Mouse (Mus musculus) thymus, postnatal 0 days (tissue): ENCODE measurements around the gene Pctp. TPM values are rescaled to one million over a fixed set of nuclear protein-coding genes. Genes with fewer than 3 reads are reported as not detected.

Experiments used
- DNase-seq: peaks from one replicate; pipeline ENCODE4 v3.0.0-alpha.2; 2015; ENCODE audit warnings: low spot score
- polyA plus RNA-seq: library from polyadenylated mRNA; unstranded; fragments of >200 nt; fragmentation: Nextera tagmentation; extraction: Ambion mirVana; gene quantifications from 2 replicates; pipeline ENCODE4 v1.2.1, GENCODE M21; 2015

Gene Pctp
- 5.0 and 5.1 TPM in 2 replicates for polyA plus RNA-seq

GRCm38 (mm10) chr11:90002231-90002986 is at the start of gene Pctp:
Pctp (minus strand) TSS chr11:90002894.
- DNase-seq = peak; percentile 72

- no peak for DNase-seq
Measured at GRCm38 (mm10) chr11:90050016-90050415, 47.3 kb upstream of the Pctp start.

DNA sequence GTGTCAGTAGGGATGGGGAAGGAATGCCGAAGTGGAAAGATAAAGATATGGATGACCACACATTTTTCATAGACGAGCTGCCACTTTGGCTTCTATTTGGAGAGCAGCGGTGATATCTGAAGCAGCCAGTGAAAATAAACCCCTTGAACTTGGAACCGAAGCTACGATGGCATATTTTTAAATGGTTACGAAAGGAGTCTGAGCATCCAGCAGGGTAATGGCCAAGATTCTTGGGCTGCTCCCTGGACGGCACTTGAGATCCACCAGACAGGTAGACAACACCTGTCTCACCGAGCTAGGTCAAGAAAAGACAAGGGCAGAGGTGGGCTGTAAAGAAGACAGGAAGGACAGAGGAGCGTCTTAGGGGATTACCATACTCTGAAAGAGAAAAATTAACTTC is 44.6 kb upstream of the Pctp start:
- no peak for DNase-seq

DNA sequence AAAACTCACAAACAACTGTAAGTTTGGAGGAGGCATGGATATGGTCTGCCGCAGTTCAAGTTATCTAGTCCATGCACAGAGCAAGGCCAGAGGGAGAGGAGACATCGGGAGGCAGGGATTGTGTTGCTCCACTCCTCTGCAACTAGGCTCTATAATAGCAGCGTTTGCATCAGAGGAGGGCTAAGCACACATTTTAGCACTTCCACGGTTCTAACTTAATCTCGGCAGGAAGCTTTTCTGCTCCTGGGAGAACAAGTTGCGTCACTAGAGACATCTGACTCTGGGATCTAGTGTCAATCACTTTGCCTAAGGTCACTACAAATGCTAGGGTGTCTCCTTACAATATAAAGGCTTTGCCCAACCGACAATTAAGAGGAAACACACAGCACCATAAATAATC is 43.5 kb upstream of the Pctp start:
- DNase-seq = no peak

GRCm38 (mm10) chr11:90044459-90044858 is 41.8 kb upstream of the Pctp start:
- no peak for DNase-seq

DNA sequence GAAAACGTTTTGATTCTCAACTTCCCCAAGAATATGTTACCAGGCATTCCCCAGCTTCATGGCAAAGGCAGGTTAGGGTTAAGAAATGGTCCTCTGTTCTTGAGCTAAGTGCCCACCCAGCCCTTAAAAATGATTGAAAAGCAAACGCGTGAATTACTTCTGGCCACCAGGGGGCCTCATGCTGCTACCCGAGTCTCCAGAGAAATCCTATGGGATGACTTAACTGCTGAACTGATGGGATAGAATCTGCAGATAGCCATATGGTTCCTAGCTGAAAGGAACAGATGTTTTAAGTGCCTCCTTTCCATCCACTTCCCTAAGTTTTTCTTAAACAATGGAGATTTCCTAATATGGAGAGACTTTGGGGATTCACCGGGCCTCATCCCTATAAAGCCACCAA is 35.3 kb upstream of the Pctp start:
- no peak for DNase-seq

- no peak for DNase-seq
Measured at GRCm38 (mm10) chr11:90036416-90036815, 33.7 kb upstream of the Pctp start.

GRCm38 (mm10) chr11:90035532-90035931 is 32.8 kb upstream of the Pctp start:
- DNase-seq = no peak

DNA sequence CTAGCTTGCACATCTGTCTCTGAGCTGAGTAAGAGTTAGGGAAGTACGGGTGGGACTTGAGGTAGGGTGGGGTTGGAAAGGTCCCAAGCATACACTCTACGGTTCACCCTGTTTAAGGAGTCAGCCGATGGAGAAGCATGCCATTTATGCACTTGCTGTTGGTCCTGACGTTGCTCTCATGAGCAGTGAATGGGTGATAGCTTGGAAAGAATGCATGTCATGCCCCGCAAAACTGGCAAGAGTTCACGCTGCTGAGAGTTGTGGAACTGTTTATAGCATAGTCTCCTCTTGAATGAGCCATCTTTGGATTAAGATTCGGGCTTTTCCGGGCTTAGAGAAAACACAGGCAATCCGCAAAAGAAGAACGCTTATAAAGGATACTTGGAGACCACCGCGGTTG is 32.0 kb upstream of the Pctp start:
- no peak for DNase-seq

- no peak for DNase-seq
Measured at GRCm38 (mm10) chr11:90033442-90033841, 30.7 kb upstream of the Pctp start.

- DNase-seq = no peak
Measured at GRCm38 (mm10) chr11:90032807-90033206, 30.1 kb upstream of the Pctp start.

DNA sequence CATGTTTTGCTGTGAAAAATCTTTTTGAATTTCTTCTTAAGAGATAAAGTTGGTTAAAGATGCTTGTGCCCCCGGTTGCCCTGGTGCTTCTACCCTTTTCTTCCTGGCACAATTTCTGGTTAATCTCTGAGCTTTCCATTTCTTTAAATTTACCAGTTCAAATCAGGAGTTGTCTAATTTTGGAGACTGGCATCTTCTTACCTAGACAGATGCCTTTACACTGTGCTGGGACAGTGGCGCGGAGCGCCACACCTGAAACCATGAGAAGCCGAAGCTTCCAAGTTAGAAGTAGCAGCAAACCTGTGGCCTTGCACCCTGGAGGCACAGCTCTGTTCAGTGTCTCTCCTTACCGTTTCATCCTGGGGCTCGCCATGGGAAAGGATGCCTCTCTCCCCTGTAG is 28.4 kb upstream of the Pctp start:
- DNase-seq = no peak

DNA sequence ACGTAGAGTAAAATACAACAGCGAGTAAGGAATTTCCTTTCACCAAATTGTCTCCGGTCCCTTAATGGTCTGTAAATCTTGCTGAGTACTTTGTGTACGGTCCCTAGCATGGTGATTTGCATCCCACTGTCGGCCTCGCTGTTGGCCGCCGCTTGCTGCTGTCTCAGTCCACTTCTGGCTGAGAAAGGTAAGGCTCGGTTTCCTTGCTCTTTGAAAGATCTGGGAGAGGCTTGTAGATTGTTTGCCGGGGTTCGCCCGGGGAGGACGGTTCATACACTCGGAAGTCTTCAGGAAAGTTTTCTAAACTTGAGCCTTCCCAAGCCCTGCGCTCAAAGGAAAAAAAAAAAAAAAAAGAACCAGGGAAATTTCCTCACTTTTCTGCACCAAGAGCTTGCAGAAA is 27.9 kb upstream of the Pctp start:
- DNase-seq = no peak

DNA sequence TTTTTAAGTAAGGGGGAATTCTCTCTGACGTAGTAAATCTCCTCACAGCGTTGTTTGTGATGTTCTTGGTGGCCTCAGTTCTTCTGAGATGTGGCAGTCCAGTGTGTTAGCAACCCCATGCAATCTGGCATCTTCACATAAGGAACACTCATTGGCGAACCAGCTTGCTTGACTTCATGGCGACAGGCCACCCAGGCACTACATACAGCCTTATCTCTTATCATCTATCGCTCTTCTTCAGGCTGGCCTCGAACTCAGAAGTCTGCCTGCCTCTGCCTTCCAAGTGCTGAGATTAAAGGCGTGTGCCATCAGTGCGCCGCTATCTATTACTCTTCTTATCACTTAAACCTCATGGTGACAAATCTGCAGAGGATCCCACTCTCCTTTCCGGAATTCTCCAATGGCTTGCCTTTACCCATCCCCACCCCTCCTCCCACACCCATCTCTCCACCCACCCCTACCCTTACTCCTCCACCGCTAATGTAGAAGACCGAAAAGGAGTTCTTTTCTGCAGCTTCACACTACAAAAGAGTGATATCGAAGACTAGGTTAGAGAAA is 27.2 kb upstream of the Pctp start, which contains the start of gene Tmem100:
Gene Tmem100 (plus strand): TSS at position 508 of the 558 bp plus-strand sequence.
- DNase-seq = no peak

- DNase-seq = peak; percentile 8
Measured at GRCm38 (mm10) chr11:90029354-90029753, 26.7 kb upstream of the Pctp start.

GRCm38 (mm10) chr11:90028746-90029145 is 26.1 kb upstream of the Pctp start:
- no peak for DNase-seq

- no peak for DNase-seq
Measured at GRCm38 (mm10) chr11:90027216-90027615, 24.5 kb upstream of the Pctp start.

GRCm38 (mm10) chr11:90026802-90027174 is 24.1 kb upstream of the Pctp start:
- no peak for DNase-seq

- no peak for DNase-seq
Measured at GRCm38 (mm10) chr11:90025891-90026801, 23.5 kb upstream of the Pctp start.

DNA sequence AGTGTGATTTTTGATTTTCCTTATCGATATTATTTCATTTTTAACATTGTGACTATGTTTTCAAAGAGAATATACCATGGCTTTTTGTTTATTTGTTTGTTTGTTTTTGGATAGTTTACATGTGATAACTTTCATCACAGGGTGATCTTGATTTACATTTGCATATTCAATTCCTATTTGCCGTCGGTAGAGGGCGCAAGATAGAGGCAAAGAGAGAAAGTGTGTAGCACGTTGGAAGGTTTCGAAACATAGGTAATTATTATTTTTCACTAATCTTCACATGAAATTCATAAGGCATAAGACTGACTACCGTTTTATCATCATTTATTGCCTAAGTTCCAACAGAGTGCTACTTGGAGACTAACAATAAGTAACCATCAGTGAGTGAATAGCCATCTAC is 16.5 kb upstream of the Pctp start:
- DNase-seq = peak; percentile 40

- DNase-seq = no peak
Measured at GRCm38 (mm10) chr11:90015281-90015680, 12.6 kb upstream of the Pctp start.

DNA sequence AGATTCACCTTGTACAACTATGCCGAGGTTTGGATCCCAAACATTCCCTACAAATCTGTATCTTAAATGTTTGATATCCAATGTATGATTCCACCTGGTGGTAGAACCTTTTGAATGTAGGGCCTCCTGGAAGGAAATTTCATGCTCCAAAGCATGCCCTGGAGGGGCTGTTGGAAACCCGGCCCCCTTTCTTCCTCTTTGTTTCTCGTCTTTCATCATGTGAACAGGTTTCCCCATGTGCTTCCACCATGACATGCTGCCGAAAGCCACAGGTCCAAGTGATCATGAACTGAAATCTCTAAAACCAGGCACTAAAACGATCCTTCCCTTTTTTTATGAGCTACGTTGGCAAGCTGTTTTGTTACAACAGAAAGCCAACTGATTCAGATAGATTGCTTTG is 11.0 kb upstream of the Pctp start:
- DNase-seq = no peak
